Mouse (Mus musculus): Measurements from ENCODE around the gene Tyro3. TPM values are rescaled to one million over a fixed set of nuclear protein-coding genes. Genes with fewer than 3 reads are reported as not detected.

Gene Tyro3
- polyA plus RNA-seq, 1 experiment, result 6.0 TPM

DNA sequence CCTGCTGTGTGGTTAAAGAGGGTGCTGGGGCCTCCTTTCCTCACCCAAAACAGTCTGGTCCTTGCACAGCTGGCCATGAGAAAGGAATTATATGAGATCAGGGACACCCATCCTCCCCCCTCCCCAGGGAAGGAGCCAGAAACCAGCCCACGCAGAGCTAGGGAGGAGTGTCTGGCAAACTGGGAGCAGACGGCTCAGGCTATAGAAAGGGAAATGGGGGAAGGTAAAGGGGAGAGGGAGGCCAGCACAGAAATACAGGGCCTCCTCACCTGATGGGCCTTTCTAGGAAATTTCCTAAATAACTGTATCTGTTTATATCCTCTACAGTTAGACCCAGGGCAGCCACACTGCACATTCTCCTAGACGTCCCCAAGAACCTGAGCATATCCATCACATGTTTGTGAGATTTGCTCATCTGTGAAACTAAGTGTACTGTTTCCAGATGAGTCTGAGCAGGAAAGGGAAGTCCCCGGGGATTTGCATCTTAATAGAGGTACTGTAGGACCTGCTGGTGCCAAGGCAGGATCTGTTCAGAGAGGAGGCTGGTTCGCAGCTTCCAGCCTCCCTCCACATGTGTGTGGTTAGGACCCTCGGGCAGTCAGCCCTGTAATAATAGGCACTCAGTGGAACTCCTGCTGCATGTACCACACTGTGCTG lies 6.2 kb downstream of the Tyro3 start:
- Histone ChIP-seq H3K36me3 (ENCODE audit: control insufficient read depth, insufficient read depth) (no peaks in the 10 kb centered on the region), H3K27me3 (ENCODE audit: control insufficient read depth, insufficient read depth, insufficient read length) (no peaks in the 10 kb centered on the region), H3ac (ENCODE audit: control insufficient read depth, insufficient read length) (no peak overlapping the region), H3K4me2 (ENCODE audit: low read depth) (no peak overlapping the region), H3K4me3 (no peak overlapping the region), H3K79me2 (ENCODE audit: control insufficient read depth, insufficient read depth) (no peaks in the 10 kb centered on the region)
- no peak for TF ChIP-seq CEBPB (IDR thresholded peaks at IDR 0.05; ENCODE audit: insufficient read depth, poor library complexity, severe bottlenecking)
- no peak for TF ChIP-seq MYOG (IDR thresholded peaks at IDR 0.05; ENCODE audit: control insufficient read depth in 1 of 3, insufficient read depth in 1 of 3, insufficient read length in 2 of 3, low read depth in 2 of 3)
- TF ChIP-seq POLR2AphosphoS2 (IDR thresholded peaks at IDR 0.05; ENCODE audit: insufficient read length, low read depth), result no peak
- no peak for TF ChIP-seq MAX (IDR thresholded peaks at IDR 0.05; ENCODE audit: low read depth)
- no peak for TF ChIP-seq SRF (IDR thresholded peaks at IDR 0.05; ENCODE audit: control insufficient read depth, insufficient read length, low read depth)
- no peak for TF ChIP-seq REST (IDR thresholded peaks at IDR 0.05; ENCODE audit: insufficient read depth, insufficient read length)
- TF ChIP-seq E2F4 (IDR thresholded peaks at IDR 0.05; ENCODE audit: insufficient read depth), result no peak
- TF ChIP-seq MYOD1 (IDR thresholded peaks at IDR 0.05; ENCODE audit: control insufficient read depth in 1 of 3, insufficient read length in 2 of 3, low read depth in 2 of 3), result no peak
- no peak for TF ChIP-seq USF1 (IDR thresholded peaks at IDR 0.05; ENCODE audit: low read depth)
- TF ChIP-seq POLR2A (IDR thresholded peaks at IDR 0.05; ENCODE audit: insufficient read length, low read depth), result no peak
- no peak for TF ChIP-seq TCF3 (IDR thresholded peaks at IDR 0.05; ENCODE audit: insufficient read length, low read depth)
- TF ChIP-seq TCF12 (IDR thresholded peaks at IDR 0.05; ENCODE audit: insufficient read depth, poor library complexity, severe bottlenecking), result no peak

DNA sequence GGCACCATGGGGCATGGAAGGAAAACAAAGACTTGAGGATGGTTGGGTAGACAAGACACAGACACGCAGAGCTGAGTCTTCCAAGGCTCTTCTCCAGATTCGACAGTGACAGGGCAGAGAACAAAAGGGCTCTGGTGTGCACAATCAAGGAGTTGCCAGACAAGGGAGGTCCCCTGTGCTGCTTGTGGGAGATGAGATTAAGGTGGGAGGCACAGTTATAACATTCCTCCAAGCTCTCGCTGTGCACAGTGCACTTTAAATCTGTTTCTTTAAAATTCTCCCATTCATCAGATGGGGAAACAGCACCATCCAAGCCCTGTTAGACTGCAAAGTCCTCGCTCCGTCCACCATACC lies 6.7 kb downstream of the Tyro3 start:
- Histone ChIP-seq H3K4me2 (ENCODE audit: low read depth) (no peak overlapping the region), H3K36me3 (ENCODE audit: control insufficient read depth, insufficient read depth) (no peaks in the 10 kb centered on the region), H3K79me2 (ENCODE audit: control insufficient read depth, insufficient read depth) (no peaks in the 10 kb centered on the region), H3K4me3 (no peak overlapping the region), H3ac (ENCODE audit: control insufficient read depth, insufficient read length) (no peak overlapping the region), H3K27me3 (ENCODE audit: control insufficient read depth, insufficient read depth, insufficient read length) (no peaks in the 10 kb centered on the region)
- no peak for TF ChIP-seq POLR2A (IDR thresholded peaks at IDR 0.05; ENCODE audit: insufficient read length, low read depth)

DNA sequence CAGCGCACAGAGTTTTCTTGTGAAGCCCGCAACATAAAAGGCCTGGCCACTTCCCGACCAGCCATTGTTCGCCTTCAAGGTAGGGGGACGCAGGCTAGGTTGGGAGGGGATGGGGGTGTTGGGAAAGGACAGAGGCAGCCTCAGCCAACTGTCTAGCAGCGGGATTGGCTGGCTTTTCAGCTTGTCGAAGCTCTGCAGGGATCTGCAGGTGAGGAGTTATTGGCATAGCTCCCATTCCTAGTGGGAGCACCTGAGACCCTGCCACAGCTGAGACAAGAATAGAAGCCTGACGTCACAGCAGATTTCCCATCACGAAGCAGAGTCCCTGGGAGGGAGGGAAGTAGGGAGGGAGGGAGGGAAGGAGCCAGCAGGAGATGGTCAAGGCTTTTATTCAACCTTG lies 7.2 kb downstream of the Tyro3 start:
- H3K4me2 ChIP-seq (ENCODE audit: low read depth), result no peak overlapping the region
- no peaks in the 10 kb centered on the region for H3K27me3 ChIP-seq (ENCODE audit: control insufficient read depth, insufficient read depth, insufficient read length)
- H3K4me3 ChIP-seq, result no peak overlapping the region
- no peak overlapping the region for H3ac ChIP-seq (ENCODE audit: control insufficient read depth, insufficient read length)
- no peak for TF ChIP-seq E2F4 (IDR thresholded peaks at IDR 0.05; ENCODE audit: insufficient read depth)
- no peak for TF ChIP-seq POLR2A (IDR thresholded peaks at IDR 0.05; ENCODE audit: insufficient read length, low read depth)
- TF ChIP-seq CEBPB (IDR thresholded peaks at IDR 0.05; ENCODE audit: insufficient read depth, poor library complexity, severe bottlenecking), result no peak
- no peak for TF ChIP-seq MYOD1 (IDR thresholded peaks at IDR 0.05; ENCODE audit: control insufficient read depth in 1 of 3, insufficient read length in 2 of 3, low read depth in 2 of 3)
- no peak for TF ChIP-seq REST (IDR thresholded peaks at IDR 0.05; ENCODE audit: insufficient read depth, insufficient read length)
- TF ChIP-seq SRF (IDR thresholded peaks at IDR 0.05; ENCODE audit: control insufficient read depth, insufficient read length, low read depth), result no peak
- no peak for TF ChIP-seq TCF12 (IDR thresholded peaks at IDR 0.05; ENCODE audit: insufficient read depth, poor library complexity, severe bottlenecking)
- TF ChIP-seq POLR2AphosphoS2 (IDR thresholded peaks at IDR 0.05; ENCODE audit: insufficient read length, low read depth), result no peak
- TF ChIP-seq MAX (IDR thresholded peaks at IDR 0.05; ENCODE audit: low read depth), result no peak
- H3K36me3 ChIP-seq (ENCODE audit: control insufficient read depth, insufficient read depth), result no peaks in the 10 kb centered on the region
- no peaks in the 10 kb centered on the region for H3K79me2 ChIP-seq (ENCODE audit: control insufficient read depth, insufficient read depth)

DNA sequence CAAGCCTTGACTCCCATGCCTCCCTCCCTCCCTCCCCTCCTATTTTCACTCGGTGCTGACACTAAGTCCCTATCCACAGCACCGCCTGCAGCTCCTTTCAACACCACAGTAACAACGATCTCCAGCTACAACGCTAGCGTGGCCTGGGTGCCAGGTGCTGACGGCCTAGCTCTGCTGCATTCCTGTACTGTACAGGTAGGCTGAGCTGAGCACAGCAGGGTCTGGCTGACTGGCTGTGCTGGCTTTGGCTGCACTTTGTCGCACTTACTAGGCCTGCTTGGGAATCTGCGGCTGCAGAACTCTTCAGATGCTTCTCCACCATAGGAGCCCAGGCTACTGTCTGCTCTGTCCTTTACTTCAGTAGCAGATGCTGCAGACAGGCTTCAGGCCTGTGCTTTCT lies 8.0 kb downstream of the Tyro3 start:
- no peaks in the 10 kb centered on the region for H3K36me3 ChIP-seq (ENCODE audit: control insufficient read depth, insufficient read depth)

DNA sequence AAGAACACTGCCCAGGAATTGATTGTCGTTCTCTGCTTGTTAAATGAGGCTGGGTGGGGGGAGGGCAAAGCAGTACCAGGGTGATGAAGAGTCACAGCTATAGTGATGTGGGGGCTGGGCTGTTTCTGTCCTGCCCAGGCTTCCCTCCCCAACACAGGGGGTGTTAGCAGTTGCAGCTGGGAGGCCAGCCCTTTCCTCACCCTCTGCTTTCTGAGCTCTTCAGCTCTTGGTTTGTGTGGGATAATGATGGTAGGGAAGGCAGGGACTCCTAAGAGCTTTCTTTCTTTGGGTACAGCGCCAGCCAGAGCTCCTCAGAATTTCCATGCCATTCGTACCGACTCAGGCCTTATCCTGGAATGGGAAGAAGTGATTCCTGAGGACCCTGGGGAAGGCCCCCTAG lies 10.9 kb downstream of the Tyro3 start:
- Histone ChIP-seq H3K4me2 (ENCODE audit: low read depth) (no peak overlapping the region), H3ac (ENCODE audit: control insufficient read depth, insufficient read length) (no peak overlapping the region), H3K79me2 (ENCODE audit: control insufficient read depth, insufficient read depth) (no peaks in the 10 kb centered on the region), H3K36me3 (ENCODE audit: control insufficient read depth, insufficient read depth) (no peaks in the 10 kb centered on the region), H3K4me3 (no peak overlapping the region), H3K27me3 (ENCODE audit: control insufficient read depth, insufficient read depth, insufficient read length) (no peaks in the 10 kb centered on the region)
- TF ChIP-seq MAX (IDR thresholded peaks at IDR 0.05; ENCODE audit: low read depth), result no peak
- no peak for TF ChIP-seq USF1 (IDR thresholded peaks at IDR 0.05; ENCODE audit: low read depth)
- no peak for TF ChIP-seq POLR2A (IDR thresholded peaks at IDR 0.05; ENCODE audit: insufficient read length, low read depth)
- no peak for TF ChIP-seq E2F4 (IDR thresholded peaks at IDR 0.05; ENCODE audit: insufficient read depth)
- TF ChIP-seq SRF (IDR thresholded peaks at IDR 0.05; ENCODE audit: control insufficient read depth, insufficient read length, low read depth), result no peak
- TF ChIP-seq CEBPB (IDR thresholded peaks at IDR 0.05; ENCODE audit: insufficient read depth, poor library complexity, severe bottlenecking), result no peak
- no peak for TF ChIP-seq TCF12 (IDR thresholded peaks at IDR 0.05; ENCODE audit: insufficient read depth, poor library complexity, severe bottlenecking)
- TF ChIP-seq MYOD1 (IDR thresholded peaks at IDR 0.05; ENCODE audit: control insufficient read depth in 1 of 3, insufficient read length in 2 of 3, low read depth in 2 of 3), result no peak
- TF ChIP-seq TCF3 (IDR thresholded peaks at IDR 0.05; ENCODE audit: insufficient read length, low read depth), result no peak
- no peak for TF ChIP-seq POLR2AphosphoS2 (IDR thresholded peaks at IDR 0.05; ENCODE audit: insufficient read length, low read depth)
- TF ChIP-seq REST (IDR thresholded peaks at IDR 0.05; ENCODE audit: insufficient read depth, insufficient read length), result no peak
- TF ChIP-seq MYOG (IDR thresholded peaks at IDR 0.05; ENCODE audit: control insufficient read depth in 1 of 3, insufficient read depth in 1 of 3, insufficient read length in 2 of 3, low read depth in 2 of 3), result no peak

More for the DNA sequence above, 8.0 kb downstream of the Tyro3 start:
- Histone ChIP-seq H3K4me2 (ENCODE audit: low read depth) (no peak overlapping the region), H3K27me3 (ENCODE audit: control insufficient read depth, insufficient read depth, insufficient read length) (no peaks in the 10 kb centered on the region), H3K79me2 (ENCODE audit: control insufficient read depth, insufficient read depth) (no peaks in the 10 kb centered on the region), H3ac (ENCODE audit: control insufficient read depth, insufficient read length) (no peak overlapping the region), H3K4me3 (no peak overlapping the region)
- TF ChIP-seq E2F4 (IDR thresholded peaks at IDR 0.05; ENCODE audit: insufficient read depth) (no peak), CEBPB (IDR thresholded peaks at IDR 0.05; ENCODE audit: insufficient read depth, poor library complexity, severe bottlenecking) (no peak), TCF3 (IDR thresholded peaks at IDR 0.05; ENCODE audit: insufficient read length, low read depth) (no peak)
